Mouse (Mus musculus) megakaryocyte, embryonic 14.5 days (primary cell): ENCODE measurements around the gene Relt.

Source experiments
- FLI1 ChIP-seq: IDR thresholded peaks from 2 replicates; pipeline ENCODE4 v1.6.1; 2012; ENCODE audit warnings: low read length, inconsistent platforms, mixed read lengths
- GATA1 ChIP-seq: IDR thresholded peaks from 3 replicates; pipeline ENCODE4 v1.6.1; 2012; ENCODE audit warnings: mixed read lengths, low read length, inconsistent platforms, borderline replicate concordance

DNA sequence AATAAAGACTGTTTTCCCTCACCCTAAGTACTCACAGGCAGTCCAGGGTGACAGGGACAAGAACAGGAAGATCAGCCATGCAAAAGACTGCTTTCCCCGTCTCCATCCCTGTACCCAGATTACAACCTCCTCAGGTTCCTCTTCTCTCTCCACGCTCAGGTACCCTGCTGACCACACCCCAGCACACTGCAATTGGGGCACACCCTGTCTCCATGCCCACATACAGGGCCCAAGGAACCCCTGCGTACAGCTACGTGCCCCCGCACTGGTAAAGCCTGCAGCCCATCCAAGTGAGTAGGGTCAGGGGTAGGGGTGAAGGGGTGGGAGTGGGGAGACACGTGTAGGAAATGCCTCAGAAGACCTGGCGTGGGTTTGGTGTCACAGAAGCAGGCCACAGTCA lies 28.1 kb downstream of the Relt start:
- TF ChIP-seq GATA1 (no peak), FLI1 (no peak)
